Mouse (Mus musculus) hindbrain, embryonic 11.5 days (tissue): ENCODE measurements at regions not wholly inside any gene's neighbourhood (a gene's known extent, or its start where the extent isn't known, plus 50 kb on each side); places are given as distances from the start of the nearest gene placed in this dataset.

Experiments
- ATAC-seq: fragments of 200-750 bp; cut with Nextera tagmentation; 2 replicates; pipeline ENCODE4 v1.8.0; 2017; ENCODE audit warnings: mild to moderate bottlenecking, moderate TSS enrichment, moderate library complexity; ENCODE audit not compliant: low FRiP score
- DNase-seq: peaks from one replicate; pipeline ENCODE4 v3.0.0-alpha.2; 2015; ENCODE audit warnings: low spot score
- H3K27ac ChIP-seq: fragments of 300-500 bp; sonication (generic); 2 replicates; pipeline ENCODE4 v1.5.1; 2014; ENCODE audit warnings: mild to moderate bottlenecking, low read depth, low read length
- H3K27me3 ChIP-seq: fragments of 300-500 bp; sonication (generic); 2 replicates; pipeline ENCODE4 v1.6.1; 2014; ENCODE audit warnings: mild to moderate bottlenecking, low read length, moderate library complexity, mixed read lengths; ENCODE audit not compliant: control insufficient read depth, insufficient read depth
- H3K36me3 ChIP-seq: fragments of 300-500 bp; sonication (generic); 2 replicates; pipeline ENCODE4 v1.6.1; 2014; ENCODE audit warnings: mild to moderate bottlenecking, low read length, moderate library complexity, mixed read lengths; ENCODE audit not compliant: control insufficient read depth, insufficient read depth
- H3K4me1 ChIP-seq: fragments of 300-500 bp; sonication (generic); replicated peaks from 2 replicates; pipeline ENCODE4 v1.6.1; 2014; ENCODE audit warnings: low read length, mixed read lengths; ENCODE audit not compliant: control insufficient read depth, insufficient read depth
- H3K4me2 ChIP-seq: fragments of 300-500 bp; sonication (generic); replicated peaks from 2 replicates; pipeline ENCODE4 v1.6.1; 2014; ENCODE audit warnings: mild to moderate bottlenecking, low read depth, low read length
- H3K4me3 ChIP-seq: fragments of 300-500 bp; sonication (generic); 2 replicates; pipeline ENCODE4 v1.5.1; 2014; ENCODE audit warnings: low read depth, low read length
- H3K9ac ChIP-seq: fragments of 300-500 bp; sonication (generic); 2 replicates; pipeline ENCODE4 v1.6.1; 2014; ENCODE audit warnings: low read depth, low read length
- H3K9me3 ChIP-seq: fragments of 300-500 bp; sonication (generic); 2 replicates; pipeline ENCODE4 v1.6.1; 2016; ENCODE audit warnings: low read length; ENCODE audit not compliant: control insufficient read depth
- WGBS: fragments of 180-500 bp; shearing (Covaris S2); extraction: QIAGEN DNeasy Blood & Tissue Kit; methylation state at CpG from one replicate; pipeline ENCODE4 v1.1.7; 2014; 5-methylcytosine and 5-hydroxymethylcytosine counted together

GRCm38 (mm10) chr5:132923365-132923764, 380.2 kb upstream of the Auts2 start:
- ATAC-seq (no peak), DNase-seq (peak; percentile 6)
- Histone ChIP-seq H3K27me3 (no peaks in the 10 kb centered on the region), H3K4me2 (no peak overlapping the region), H3K36me3 (no peaks in the 10 kb centered on the region), H3K9ac (no peak overlapping the region), H3K27ac (no peak overlapping the region), H3K4me3 (no peak overlapping the region), H3K9me3 (0 out of 2 replicates have a peak, but pooled peaks cover 3% of the 10 kb centered on the region), H3K4me1 (no peaks in the 10 kb centered on the region)
- 37% methylated on average over 4 of the region's 4 CpGs for WGBS

GRCm38 (mm10) chr5:132909056-132909455, 365.9 kb upstream of the Auts2 start:
- no peak overlapping the region for H3K4me3 ChIP-seq
- H3K9ac ChIP-seq: no peak overlapping the region
- no peaks in the 10 kb centered on the region for H3K9me3 ChIP-seq
- 87% methylated on average over 2 of the region's 2 CpGs for whole genome bisulfite sequencing
- no peaks in the 10 kb centered on the region for H3K27me3 ChIP-seq
- ATAC-seq (no peak), DNase-seq (no peak)
- H3K4me2 ChIP-seq: no peak overlapping the region
- H3K27ac ChIP-seq: no peak overlapping the region
- H3K4me1 ChIP-seq: no peaks in the 10 kb centered on the region
- no peaks in the 10 kb centered on the region for H3K36me3 ChIP-seq

GRCm38 (mm10) chr5:132908220-132908619, 365.1 kb upstream of the Auts2 start:
- no peaks in the 10 kb centered on the region for H3K4me1 ChIP-seq
- no peak for DNase-seq
- no peak overlapping the region for H3K4me2 ChIP-seq

GRCm38 (mm10) chr5:132892591-132892990, 349.4 kb upstream of the Auts2 start:
- ATAC-seq: no peak
- no peak overlapping the region for H3K27ac ChIP-seq
- WGBS: 92% methylated on average over 1 of the region's 1 CpGs
- H3K4me1 ChIP-seq: no peaks in the 10 kb centered on the region
- H3K4me3 ChIP-seq: no peak overlapping the region
- H3K9ac ChIP-seq: no peak overlapping the region
- DNase-seq: no peak
- H3K27me3 ChIP-seq: no peaks in the 10 kb centered on the region
- H3K9me3 ChIP-seq: no peaks in the 10 kb centered on the region
- no peak overlapping the region for H3K4me2 ChIP-seq
- H3K36me3 ChIP-seq: no peaks in the 10 kb centered on the region

More at GRCm38 (mm10) chr5:132908220-132908619, 365.1 kb upstream of the Auts2 start:
- Histone ChIP-seq H3K9me3 (no peaks in the 10 kb centered on the region), H3K36me3 (no peaks in the 10 kb centered on the region), H3K27ac (no peak overlapping the region), H3K9ac (no peak overlapping the region), H3K4me3 (no peak overlapping the region), H3K27me3 (no peaks in the 10 kb centered on the region)
- WGBS: 93% methylated on average over 8 of the region's 8 CpGs
- ATAC-seq: no peak

- H3K36me3 ChIP-seq: no peaks in the 10 kb centered on the region
- no peak overlapping the region for H3K4me2 ChIP-seq
- no peak overlapping the region for H3K4me3 ChIP-seq
- DNase-seq (no peak), ATAC-seq (no peak)
- 64% methylated on average over 2 of the region's 2 CpGs for WGBS
- H3K4me1 ChIP-seq: no peaks in the 10 kb centered on the region
- H3K9ac ChIP-seq: no peak overlapping the region
- H3K9me3 ChIP-seq: no peaks in the 10 kb centered on the region
- H3K27ac ChIP-seq: no peak overlapping the region
- H3K27me3 ChIP-seq: no peaks in the 10 kb centered on the region
Measured at GRCm38 (mm10) chr5:132884130-132884529, 341.0 kb upstream of the Auts2 start.

GRCm38 (mm10) chr5:132882291-132882690, 339.1 kb upstream of the Auts2 start:
- no peak overlapping the region for H3K4me3 ChIP-seq
- WGBS: 87% methylated on average over 3 of the region's 3 CpGs
- no peaks in the 10 kb centered on the region for H3K27me3 ChIP-seq
- no peak overlapping the region for H3K4me2 ChIP-seq
- H3K4me1 ChIP-seq: no peaks in the 10 kb centered on the region
- H3K9me3 ChIP-seq: no peaks in the 10 kb centered on the region
- H3K27ac ChIP-seq: no peak overlapping the region
- H3K36me3 ChIP-seq: no peaks in the 10 kb centered on the region
- no peak for ATAC-seq
- no peak overlapping the region for H3K9ac ChIP-seq
- no peak for DNase-seq

GRCm38 (mm10) chr5:132881170-132881569, 338.0 kb upstream of the Auts2 start:
- WGBS: 94% methylated on average over 3 of the region's 3 CpGs
- no peak for ATAC-seq
- no peak overlapping the region for H3K27ac ChIP-seq

GRCm38 (mm10) chr5:132876336-132876840, 333.2 kb upstream of the Auts2 start:
- Histone ChIP-seq H3K9me3 (no peaks in the 10 kb centered on the region), H3K36me3 (no peaks in the 10 kb centered on the region), H3K4me1 (no peaks in the 10 kb centered on the region), H3K27ac (no peak overlapping the region), H3K4me2 (no peak overlapping the region), H3K9ac (no peak overlapping the region), H3K27me3 (no peaks in the 10 kb centered on the region), H3K4me3 (no peak overlapping the region)
- peak; percentile 14 for DNase-seq
- ATAC-seq: no peak
- 32% methylated on average over 6 of the region's 6 CpGs for WGBS

More at GRCm38 (mm10) chr5:132881170-132881569, 338.0 kb upstream of the Auts2 start:
- Histone ChIP-seq H3K4me2 (no peak overlapping the region), H3K4me3 (no peak overlapping the region), H3K27me3 (no peaks in the 10 kb centered on the region), H3K4me1 (no peaks in the 10 kb centered on the region), H3K9me3 (no peaks in the 10 kb centered on the region), H3K36me3 (no peaks in the 10 kb centered on the region), H3K9ac (no peak overlapping the region)
- DNase-seq: no peak

- no peak overlapping the region for H3K4me2 ChIP-seq
- H3K4me1 ChIP-seq: no peaks in the 10 kb centered on the region
- no peak overlapping the region for H3K27ac ChIP-seq
- ATAC-seq: no peak
- no peaks in the 10 kb centered on the region for H3K36me3 ChIP-seq
- H3K27me3 ChIP-seq: no peaks in the 10 kb centered on the region
- DNase-seq: no peak
- H3K9ac ChIP-seq: no peak overlapping the region
- WGBS: 88% methylated on average over 5 of the region's 5 CpGs
- no peaks in the 10 kb centered on the region for H3K9me3 ChIP-seq
- H3K4me3 ChIP-seq: no peak overlapping the region
Measured at GRCm38 (mm10) chr5:132858846-132859510, 315.8 kb upstream of the Auts2 start.
